Mouse (Mus musculus) heart, embryonic 16.5 days (tissue): ENCODE measurements around the gene Herc6. TPM values are rescaled to one million over a fixed set of nuclear protein-coding genes. Genes with fewer than 3 reads are reported as not detected.

Experiments
- ATAC-seq: fragments of 200-750 bp; cut with Nextera tagmentation; replicated peaks from 2 replicates; pipeline ENCODE4 v1.8.0; 2017; ENCODE audit warnings: moderate number of reproducible peaks; ENCODE audit not compliant: insufficient read depth, low FRiP score; ENCODE audit errors: extremely low read depth
- H3K27ac ChIP-seq: fragments of 300-500 bp; sonication (generic); 2 replicates; pipeline ENCODE4 v1.5.1; 2014; ENCODE audit warnings: mild to moderate bottlenecking, low read length, control low read depth, moderate library complexity
- H3K27me3 ChIP-seq: fragments of 300-500 bp; sonication (generic); 2 replicates; pipeline ENCODE4 v1.6.1; 2014; ENCODE audit warnings: low read length, mixed read lengths; ENCODE audit not compliant: control insufficient read depth, insufficient read depth
- H3K36me3 ChIP-seq: fragments of 300-500 bp; sonication (generic); 2 replicates; pipeline ENCODE4 v1.6.1; 2014; ENCODE audit not compliant: control insufficient read depth, insufficient read depth
- H3K4me1 ChIP-seq: fragments of 300-500 bp; sonication (generic); 2 replicates; pipeline ENCODE4 v1.6.1; 2014; ENCODE audit warnings: low read length, mixed read lengths; ENCODE audit not compliant: control insufficient read depth, insufficient read depth
- H3K4me2 ChIP-seq: fragments of 300-500 bp; sonication (generic); 2 replicates; pipeline ENCODE4 v1.6.1; 2014; ENCODE audit warnings: low read depth, mild to moderate bottlenecking, control low read depth, low read length
- H3K4me3 ChIP-seq: fragments of 300-500 bp; sonication (generic); 2 replicates; pipeline ENCODE4 v1.5.1; 2014; ENCODE audit warnings: mild to moderate bottlenecking, control low read depth, low read length
- H3K9ac ChIP-seq: fragments of 300-500 bp; sonication (generic); 2 replicates; pipeline ENCODE4 v1.6.1; 2014; ENCODE audit warnings: low read length, control low read depth
- H3K9me3 ChIP-seq: fragments of 300-500 bp; sonication (generic); replicated peaks from 2 replicates; pipeline ENCODE4 v1.6.1; 2016; ENCODE audit warnings: low read length; ENCODE audit not compliant: control insufficient read depth
- WGBS: fragments of 180-500 bp; shearing (Covaris S2); extraction: QIAGEN DNeasy Blood & Tissue Kit; methylation state at CpG from one replicate; pipeline ENCODE4 v1.1.7; 2014; 5-methylcytosine and 5-hydroxymethylcytosine counted together
- polyA plus RNA-seq: library from polyadenylated mRNA; unstranded; fragments of >200 nt; fragmentation: Nextera tagmentation; extraction: Ambion mirVana; gene quantifications from 2 replicates; pipeline ENCODE4 v1.2.1, GENCODE M21; 2015

Herc6 gene
- polyA plus RNA-seq, 1 experiment from 2014 or later, result 6.6 TPM

DNA sequence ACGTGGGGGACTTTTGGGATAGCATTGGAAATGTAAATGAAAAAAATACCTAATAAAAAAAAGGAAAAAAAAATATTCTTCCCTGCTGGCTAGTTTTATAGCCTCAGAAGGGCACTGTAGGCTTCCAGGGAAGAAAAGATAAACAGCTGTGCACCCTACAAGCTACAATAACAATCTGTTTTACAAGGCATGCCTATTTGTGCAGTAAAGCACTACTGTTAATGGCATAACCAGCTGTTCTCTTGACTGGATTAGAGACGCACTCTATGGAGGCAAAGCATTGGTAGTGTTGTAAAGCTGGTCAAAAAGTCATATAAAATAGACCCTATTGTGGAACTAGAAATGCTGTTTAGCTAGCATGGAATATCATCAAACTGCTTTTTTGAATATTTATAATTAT lies 35.0 kb downstream of the Herc6 start:
- no peaks in the 10 kb centered on the region for H3K9me3 ChIP-seq
- no peak for ATAC-seq
- no peak overlapping the region for H3K4me3 ChIP-seq
- H3K4me2 ChIP-seq, result no peak overlapping the region
- no peak overlapping the region for H3K27ac ChIP-seq
- no peaks in the 10 kb centered on the region for H3K27me3 ChIP-seq
- peaks cover 3% of the 10 kb centered on the region; the same call in 1 of the 2 replicates for H3K36me3 ChIP-seq
- no peaks in the 10 kb centered on the region for H3K4me1 ChIP-seq
- WGBS, result 87% methylated on average over 2 of the region's 2 CpGs
- no peak overlapping the region for H3K9ac ChIP-seq

DNA sequence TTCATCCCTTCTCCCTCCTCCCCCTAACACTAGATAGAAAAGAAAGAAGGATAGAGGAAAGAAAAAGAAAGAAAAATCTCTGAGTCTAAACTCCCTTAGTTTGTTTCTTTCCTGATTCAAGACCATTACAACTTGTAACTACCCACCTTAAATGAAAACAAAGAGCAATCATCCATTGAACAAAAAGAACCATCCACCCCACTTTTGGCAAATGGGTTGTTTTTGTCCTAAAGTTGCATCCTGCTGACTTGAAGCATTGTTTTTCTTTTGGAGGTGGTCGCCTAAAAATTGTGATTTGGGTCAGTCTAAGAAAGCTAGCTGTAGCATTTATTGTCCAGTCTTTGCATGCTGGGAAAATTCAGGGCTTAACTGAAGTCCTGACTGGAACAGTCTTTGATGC lies 58.7 kb downstream of the Herc6 start:
- 57% methylated on average over 1 of the region's 1 CpGs for WGBS
- no peak for ATAC-seq

DNA sequence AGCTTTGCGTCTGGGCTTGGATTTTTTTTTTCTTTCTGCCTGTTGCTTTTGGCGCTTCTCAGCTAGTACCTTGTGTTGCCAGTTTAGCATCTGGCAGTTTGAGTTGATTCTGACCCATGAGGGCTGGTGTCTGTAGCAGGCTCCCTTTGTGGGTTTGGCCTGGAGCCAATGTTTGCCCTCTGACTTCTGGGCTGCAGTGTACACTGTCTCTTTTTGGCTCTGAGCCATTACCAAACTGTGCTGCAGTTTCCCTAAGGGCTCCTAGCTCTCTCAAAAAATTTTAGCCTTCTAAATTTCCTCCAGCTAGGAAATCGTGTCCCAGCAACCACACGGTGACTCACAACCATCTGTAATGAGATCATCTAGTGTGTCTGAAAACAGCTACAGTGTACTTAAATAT lies 61.0 kb downstream of the Herc6 start:
- no peaks in the 10 kb centered on the region for H3K36me3 ChIP-seq
- peaks cover 4% of the 10 kb centered on the region; the same call in 1 of the 2 replicates for H3K4me1 ChIP-seq
- H3K9ac ChIP-seq, result no peak overlapping the region
- H3K9me3 ChIP-seq, result no peaks in the 10 kb centered on the region
- WGBS, result 16% methylated on average over 4 of the region's 4 CpGs
- no peak overlapping the region for H3K4me3 ChIP-seq
- no peaks in the 10 kb centered on the region for H3K27me3 ChIP-seq
- H3K4me2 ChIP-seq, result no peak overlapping the region
- peak; percentile 67; the same call in 1 of the 2 replicates for ATAC-seq
- H3K27ac ChIP-seq, result no peak overlapping the region

More for the DNA sequence above, 58.7 kb downstream of the Herc6 start:
- Histone ChIP-seq H3K4me1 (peaks cover 4% of the 10 kb centered on the region; the same call in 1 of the 2 replicates), H3K36me3 (no peaks in the 10 kb centered on the region), H3K4me2 (no peak overlapping the region), H3K9ac (no peak overlapping the region), H3K27ac (no peak overlapping the region), H3K4me3 (no peak overlapping the region), H3K27me3 (no peaks in the 10 kb centered on the region), H3K9me3 (no peaks in the 10 kb centered on the region)

DNA sequence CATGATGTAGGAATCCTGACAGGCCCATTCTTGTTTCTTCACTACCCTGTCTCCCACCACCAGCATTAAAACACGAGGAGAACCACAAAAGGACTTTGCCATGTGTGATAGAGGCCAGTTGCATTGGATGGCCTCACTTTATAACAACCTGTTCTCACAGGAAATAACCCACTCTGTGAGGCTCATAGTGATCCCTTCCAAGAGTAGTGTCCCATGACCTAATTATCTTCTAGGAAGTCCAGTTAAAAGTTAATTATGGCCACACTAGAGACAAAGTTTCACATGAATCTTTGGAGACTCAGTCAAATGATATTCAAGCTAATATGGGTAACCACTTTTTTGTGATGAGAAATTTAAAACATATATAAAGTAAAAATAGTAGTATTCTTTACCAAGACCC lies 66.5 kb downstream of the Herc6 start:
- H3K36me3 ChIP-seq, result no peaks in the 10 kb centered on the region
- H3K27me3 ChIP-seq, result no peaks in the 10 kb centered on the region
- no peaks in the 10 kb centered on the region for H3K4me1 ChIP-seq
- WGBS, result 66% methylated on average over 1 of the region's 1 CpGs
- H3K4me3 ChIP-seq, result no peak overlapping the region
- no peaks in the 10 kb centered on the region for H3K9me3 ChIP-seq
- ATAC-seq, result no peak
- no peak overlapping the region for H3K4me2 ChIP-seq
- H3K9ac ChIP-seq, result no peak overlapping the region
- H3K27ac ChIP-seq, result no peak overlapping the region

DNA sequence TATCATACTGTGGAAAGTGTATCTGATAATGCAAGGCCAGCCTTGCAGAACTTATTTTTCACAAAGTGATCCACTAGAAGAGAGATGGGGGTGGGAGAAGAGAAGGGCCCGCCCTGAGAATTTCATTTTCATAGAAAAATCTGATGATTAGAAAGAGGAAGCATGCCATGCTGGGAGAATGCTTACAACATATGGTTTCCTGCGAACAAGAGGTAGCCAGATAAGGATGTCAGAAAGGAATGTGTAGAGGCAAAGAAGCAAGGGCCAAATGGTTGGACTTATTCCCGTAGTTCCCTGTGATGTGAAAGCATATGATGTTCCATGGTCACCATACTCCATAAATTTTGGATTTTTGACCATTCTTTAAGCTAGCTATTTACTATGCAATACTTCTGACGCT lies 80.5 kb downstream of the Herc6 start:
- Histone ChIP-seq H3K27me3 (no peaks in the 10 kb centered on the region), H3K4me2 (no peak overlapping the region), H3K9ac (no peak overlapping the region), H3K27ac (no peak overlapping the region), H3K4me1 (peaks cover 6% of the 10 kb centered on the region; the same call in 1 of the 2 replicates), H3K36me3 (no peaks in the 10 kb centered on the region), H3K4me3 (no peak overlapping the region), H3K9me3 (no peaks in the 10 kb centered on the region)
- ATAC-seq, result no peak
- WGBS, result 47% methylated on average over 4 of the region's 4 CpGs

DNA sequence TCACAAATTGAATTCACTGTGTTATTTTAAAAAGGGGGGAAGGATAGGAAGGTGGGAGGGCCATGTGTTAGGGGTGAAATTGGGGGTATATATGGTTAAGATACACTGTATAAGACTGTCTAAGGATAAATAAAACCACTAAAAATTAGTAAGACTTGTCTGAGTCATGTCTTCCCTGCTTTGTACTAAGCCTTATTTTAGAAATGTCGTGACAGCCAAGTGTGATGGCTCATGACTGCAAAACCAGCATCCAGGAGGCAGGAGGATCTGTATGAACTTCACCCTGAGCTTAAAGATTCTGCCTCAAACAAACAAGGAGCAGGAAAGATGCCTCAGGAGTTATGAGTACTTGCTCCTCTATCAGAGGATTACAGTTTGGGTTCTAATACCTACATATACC lies 103.4 kb downstream of the Herc6 start:
- Histone ChIP-seq H3K27me3 (no peaks in the 10 kb centered on the region), H3K27ac (no peak overlapping the region), H3K36me3 (peaks cover 28% of the 10 kb centered on the region), H3K4me1 (no peaks in the 10 kb centered on the region), H3K9me3 (no peaks in the 10 kb centered on the region), H3K4me2 (no peak overlapping the region), H3K9ac (no peak overlapping the region), H3K4me3 (no peak overlapping the region)
- no peak for ATAC-seq
- WGBS, result 86% methylated on average over 1 of the region's 1 CpGs

DNA sequence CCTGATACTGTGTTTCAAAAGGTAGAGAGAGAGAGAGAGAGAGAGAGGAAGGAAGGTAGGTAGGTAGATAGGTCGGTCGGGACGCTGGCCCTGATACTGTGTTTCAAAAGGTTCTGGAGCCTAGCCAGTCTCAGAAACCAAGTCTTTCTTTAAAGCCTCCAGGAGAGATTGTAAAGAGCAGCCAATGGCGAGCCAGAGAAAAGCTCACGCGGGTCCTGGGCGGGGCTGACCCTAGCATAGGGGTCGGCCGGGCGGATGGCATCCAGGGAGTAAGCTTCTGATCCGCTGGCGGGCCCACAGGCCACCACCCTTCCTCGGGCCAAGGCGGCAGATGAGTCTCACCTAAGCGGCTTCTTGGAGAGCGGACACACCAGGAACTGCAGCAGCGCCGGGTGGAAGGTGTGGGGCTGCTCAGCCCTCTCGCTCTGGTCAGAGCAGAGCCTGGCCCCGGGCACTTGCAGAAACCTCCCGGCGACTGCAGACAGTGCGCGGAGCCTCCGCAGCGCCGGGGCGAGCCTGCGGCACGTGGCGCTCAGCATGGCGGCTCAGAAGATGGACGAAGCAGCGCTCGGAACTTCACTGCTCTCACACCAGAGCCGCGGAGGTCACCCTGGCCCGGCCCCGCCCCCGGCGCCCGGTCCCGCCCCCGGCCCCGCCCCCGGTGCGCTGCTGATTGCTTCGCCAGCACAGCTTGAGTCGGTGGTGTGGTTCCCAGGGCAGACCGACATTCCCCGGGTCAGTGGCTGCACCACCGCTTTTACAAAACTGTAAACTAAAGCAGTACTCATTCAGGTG lies 110.9 kb downstream of the Herc6 start, which contains the start of gene Pyurf:
Gene Pyurf, minus strand, starts transcription at position 612 of the 795 bp plus-strand sequence.
- no peaks in the 10 kb centered on the region for H3K9me3 ChIP-seq
- WGBS, result under 1% methylated on average over 52 of the region's 52 CpGs
- H3K27me3 ChIP-seq, result no peaks in the 10 kb centered on the region
- H3K27ac ChIP-seq, result peak within 1 kb of the TSS; percentile 100
- H3K4me2 ChIP-seq, result peak within 1 kb of the TSS; percentile 93
- H3K9ac ChIP-seq, result peak within 1 kb of the TSS; percentile 97
- peak within 1 kb of the TSS; percentile 91 for H3K4me3 ChIP-seq
- peaks cover 4% of the 10 kb centered on the region; the same call in 1 of the 2 replicates for H3K4me1 ChIP-seq
- ATAC-seq, result peak; percentile 97
- peaks cover 25% of the 10 kb centered on the region for H3K36me3 ChIP-seq

DNA sequence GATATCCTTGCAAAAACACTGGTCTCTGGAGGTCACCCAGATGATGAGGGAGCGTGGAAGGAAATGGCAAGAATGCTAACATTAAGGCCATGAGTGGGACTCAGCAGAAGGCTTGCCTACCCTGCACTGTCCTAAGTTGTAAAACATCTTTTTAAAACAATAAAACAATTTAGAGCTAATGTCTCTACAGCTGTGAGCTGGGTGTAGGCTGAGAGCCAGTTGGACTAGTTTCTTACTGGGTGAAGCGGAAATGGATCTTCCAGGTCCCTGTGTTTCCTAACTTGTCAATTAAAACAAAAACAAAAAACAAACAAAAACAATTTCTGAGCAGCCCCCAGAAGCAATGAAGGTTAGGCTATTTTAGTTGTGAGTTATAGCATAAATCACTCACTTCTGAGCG lies 112.3 kb downstream of the Herc6 start:
- H3K36me3 ChIP-seq, result peaks cover 16% of the 10 kb centered on the region
- 90% methylated on average over 3 of the region's 3 CpGs for WGBS

DNA sequence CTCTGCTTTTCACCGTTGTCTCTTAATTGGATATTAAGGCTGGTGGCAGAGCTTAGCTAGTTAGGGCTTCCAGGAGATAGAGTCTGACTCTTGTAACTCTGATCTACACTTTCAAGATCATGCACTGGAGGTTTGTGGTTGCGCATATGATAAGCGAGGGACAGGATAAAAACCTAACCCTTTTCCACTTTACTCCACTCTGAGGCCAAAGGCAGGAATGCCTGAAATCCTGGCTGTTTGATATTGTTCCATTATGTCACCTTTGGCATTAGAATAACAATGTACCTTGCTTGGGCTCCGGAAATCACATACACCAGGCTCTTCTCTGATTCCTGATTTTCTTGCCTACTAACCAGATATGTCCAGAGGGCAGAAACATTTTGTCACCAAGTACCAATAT lies 120.9 kb downstream of the Herc6 start:
- Histone ChIP-seq H3K4me1 (peaks cover 8% of the 10 kb centered on the region), H3K4me2 (peak overlapping the region; percentile 76; the same call in 1 of the 2 replicates), H3K27ac (no peak overlapping the region), H3K36me3 (no peaks in the 10 kb centered on the region), H3K9me3 (no peaks in the 10 kb centered on the region), H3K9ac (no peak overlapping the region), H3K4me3 (no peak overlapping the region), H3K27me3 (no peaks in the 10 kb centered on the region)
- no peak for ATAC-seq
- 55% methylated on average over 4 of the region's 4 CpGs for WGBS

More for the DNA sequence above, 112.3 kb downstream of the Herc6 start:
- no peaks in the 10 kb centered on the region for H3K27me3 ChIP-seq
- peaks cover 4% of the 10 kb centered on the region; the same call in 1 of the 2 replicates for H3K4me1 ChIP-seq
- no peak overlapping the region for H3K9ac ChIP-seq
- no peak overlapping the region for H3K4me2 ChIP-seq
- no peak overlapping the region for H3K4me3 ChIP-seq
- no peak overlapping the region for H3K27ac ChIP-seq
- no peak for ATAC-seq
- no peaks in the 10 kb centered on the region for H3K9me3 ChIP-seq
